Mouse (Mus musculus) forebrain, embryonic 16.5 days (tissue): ENCODE measurements around the gene Olfr597. TPM values are rescaled to one million over a fixed set of nuclear protein-coding genes. Genes with fewer than 3 reads are reported as not detected.
"Not testable (repeated sequence)": the region's sequence is repeated elsewhere in the genome, so short reads cannot be mapped to it uniquely, and the experiment has no call there.

Experiments
- ATAC-seq: fragments of 200-750 bp; cut with Nextera tagmentation; 2 replicates; pipeline ENCODE4 v1.8.0; 2017; ENCODE audit warnings: mild to moderate bottlenecking, moderate library complexity
- H3K27ac ChIP-seq: fragments of 300-500 bp; sonication (generic); 2 replicates; pipeline ENCODE4 v1.5.1; 2014; ENCODE audit warnings: low read length, control low read depth
- H3K27me3 ChIP-seq: fragments of 300-500 bp; sonication (generic); replicated peaks from 2 replicates; pipeline ENCODE4 v1.6.1; 2014; ENCODE audit warnings: low read length; ENCODE audit not compliant: control insufficient read depth, insufficient read depth
- H3K36me3 ChIP-seq: fragments of 300-500 bp; sonication (generic); 2 replicates; pipeline ENCODE4 v1.6.1; 2014; ENCODE audit not compliant: control insufficient read depth, insufficient read depth
- H3K4me1 ChIP-seq: fragments of 300-500 bp; sonication (generic); replicated peaks from 2 replicates; pipeline ENCODE4 v1.6.1; 2014; ENCODE audit warnings: low read length; ENCODE audit not compliant: control insufficient read depth, insufficient read depth
- H3K4me2 ChIP-seq: fragments of 300-500 bp; sonication (generic); 2 replicates; pipeline ENCODE4 v1.6.1; 2014; ENCODE audit warnings: mild to moderate bottlenecking, low read length, control low read depth
- H3K4me3 ChIP-seq: fragments of 300-500 bp; sonication (generic); replicated peaks from 2 replicates; pipeline ENCODE4 v1.5.1; 2014; ENCODE audit warnings: mild to moderate bottlenecking, low read length, control low read depth
- H3K9ac ChIP-seq: fragments of 300-500 bp; sonication (generic); replicated peaks from 2 replicates; pipeline ENCODE4 v1.6.1; 2014; ENCODE audit warnings: low read depth, low read length, control low read depth
- H3K9me3 ChIP-seq: fragments of 300-500 bp; sonication (generic); 2 replicates; pipeline ENCODE4 v1.6.1; 2016; ENCODE audit warnings: low read length; ENCODE audit not compliant: control insufficient read depth
- WGBS: fragments of 180-500 bp; shearing (Covaris S2); extraction: QIAGEN DNeasy Blood & Tissue Kit; methylation state at CpG from one replicate; pipeline ENCODE4 v1.1.7; 2014; 5-methylcytosine and 5-hydroxymethylcytosine counted together
- microRNA-seq: library from miRNA; unstranded; fragments of <30 nt; microRNA quantifications from one replicate; pipeline ENCODE4, GENCODE M21; 2017
- polyA plus RNA-seq: library from polyadenylated mRNA; unstranded; fragments of >200 nt; fragmentation: Nextera tagmentation; extraction: Ambion mirVana; gene quantifications from 2 replicates; pipeline ENCODE4 v1.2.1, GENCODE M21; 2015

Olfr597 gene
- not detected in 2 replicates for polyA plus RNA-seq

DNA sequence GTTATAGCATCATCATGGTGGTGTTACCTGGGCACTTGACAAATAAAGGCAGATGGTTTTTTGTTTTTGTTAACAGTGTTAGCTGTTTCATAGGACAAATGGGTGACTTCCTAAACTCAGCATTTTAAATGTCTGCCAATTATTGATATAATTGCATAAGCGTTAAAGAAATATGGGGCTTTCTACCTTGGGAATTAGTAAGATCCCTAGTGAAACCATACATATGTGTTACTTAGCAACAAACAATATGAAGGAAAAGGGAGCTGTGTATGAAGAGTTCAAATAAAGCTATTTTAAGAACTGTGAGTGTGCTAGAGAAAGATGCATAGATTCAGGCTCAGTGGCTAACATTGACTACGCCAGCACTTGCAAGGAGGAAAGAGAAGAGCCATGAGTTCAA, at the start of gene Olfr597:
TSS of gene Olfr597 (plus strand) at position 301 of the 400 bp plus-strand sequence.
- H3K4me3 ChIP-seq, H3K4me2 ChIP-seq, H3K9me3 ChIP-seq, H3K4me1 ChIP-seq, H3K36me3 ChIP-seq, H3K27ac ChIP-seq, H3K9ac ChIP-seq, ATAC-seq, H3K27me3 ChIP-seq: not testable (repeated sequence)
- 72% methylated on average over 2 of the region's 2 CpGs for WGBS

GRCm38 (mm10) chr7:103305348-103305747, 10.8 kb upstream of the Olfr597 start, which contains the start of gene Olfr596:
Olfr596 (plus strand) TSS chr7:103305648.
- not testable (repeated sequence) for H3K27me3 ChIP-seq, H3K4me3 ChIP-seq, H3K36me3 ChIP-seq, H3K27ac ChIP-seq, ATAC-seq, H3K9ac ChIP-seq, H3K4me1 ChIP-seq, H3K4me2 ChIP-seq, H3K9me3 ChIP-seq
- WGBS, result 86% methylated on average over 2 of the region's 2 CpGs

DNA sequence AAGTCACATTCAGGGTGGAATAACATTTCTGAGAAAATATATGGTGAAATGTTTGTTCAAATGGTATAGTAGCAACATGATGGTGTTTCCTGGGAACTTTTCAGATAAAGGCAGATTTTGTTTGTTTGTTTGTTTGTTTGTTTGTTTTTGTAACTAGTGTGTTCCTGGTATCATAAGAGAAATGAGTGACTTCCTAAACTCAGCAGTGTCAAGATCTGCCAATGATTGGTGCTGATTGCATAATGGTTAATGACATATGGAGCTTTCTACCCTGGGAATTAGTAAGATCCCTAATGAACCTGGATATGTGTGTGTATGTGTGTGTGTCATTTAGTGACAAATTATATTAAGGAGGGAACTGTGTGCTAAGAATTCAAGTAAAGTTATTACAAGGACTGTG, 7.2 kb downstream of the Olfr597 start, which contains the start of gene Olfr598:
TSS of gene Olfr598 (plus strand) at position 301 of the 400 bp plus-strand sequence.
- no peak for ATAC-seq

DNA sequence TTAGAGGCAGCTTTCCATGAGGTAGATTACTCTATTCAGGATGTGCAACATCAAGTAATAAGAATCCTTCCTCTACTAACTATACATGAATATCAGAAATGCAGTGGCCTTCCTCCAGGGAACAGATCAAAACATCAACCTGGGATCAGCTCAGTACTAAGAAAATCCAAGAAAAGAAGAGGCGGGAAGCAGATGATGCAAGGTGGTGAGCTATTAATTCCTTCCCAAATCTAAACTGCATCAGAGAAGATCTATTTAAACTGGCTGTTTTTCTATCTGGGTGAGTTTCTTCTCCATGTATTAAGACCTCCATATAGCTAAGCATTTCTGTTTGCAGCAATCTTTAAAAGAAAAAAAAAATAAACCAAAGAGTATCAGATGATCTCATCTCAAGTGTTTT, 19.5 kb downstream of the Olfr597 start, which contains the start of gene Olfr599:
TSS of gene Olfr599 (plus strand) at position 301 of the 400 bp plus-strand sequence.
- no peaks in the 10 kb centered on the region for H3K27me3 ChIP-seq
- ATAC-seq, result no peak
- H3K9me3 ChIP-seq, result no peaks in the 10 kb centered on the region
- 91% methylated on average over 1 of the region's 1 CpGs for WGBS
- no peak within 1 kb of the TSS for H3K9ac ChIP-seq
- no peaks in the 10 kb centered on the region for H3K36me3 ChIP-seq
- H3K27ac ChIP-seq, result no peak within 1 kb of the TSS
- H3K4me2 ChIP-seq, result no peak within 1 kb of the TSS
- no peaks in the 10 kb centered on the region for H3K4me1 ChIP-seq
- no peak within 1 kb of the TSS for H3K4me3 ChIP-seq

More for the DNA sequence above, 7.2 kb downstream of the Olfr597 start, which contains the start of gene Olfr598:
- Histone ChIP-seq H3K9me3 (no peaks in the 10 kb centered on the region), H3K4me2 (no peak within 1 kb of the TSS), H3K4me1 (no peaks in the 10 kb centered on the region), H3K27ac (no peak within 1 kb of the TSS), H3K27me3 (no peaks in the 10 kb centered on the region), H3K36me3 (no peaks in the 10 kb centered on the region), H3K4me3 (no peak within 1 kb of the TSS), H3K9ac (no peak within 1 kb of the TSS)

- Histone ChIP-seq H3K36me3 (no peaks in the 10 kb centered on the region), H3K4me3 (no peak within 1 kb of the TSS), H3K27me3 (no peaks in the 10 kb centered on the region), H3K4me1 (no peaks in the 10 kb centered on the region), H3K9me3 (no peaks in the 10 kb centered on the region), H3K4me2 (no peak within 1 kb of the TSS), H3K9ac (no peak within 1 kb of the TSS), H3K27ac (no peak within 1 kb of the TSS)
- no peak for ATAC-seq
Measured at GRCm38 (mm10) chr7:103349569-103349968, 33.5 kb downstream of the Olfr597 start, which contains the start of gene Olfr600. Olfr600 (minus strand) TSS chr7:103349669.

GRCm38 (mm10) chr7:103362555-103362954, 46.4 kb downstream of the Olfr597 start, which contains the start of gene Olfr601:
Olfr601 (minus strand) TSS chr7:103362655.
- Histone ChIP-seq H3K27ac (no peak within 1 kb of the TSS), H3K9ac (no peak within 1 kb of the TSS), H3K4me1 (no peaks in the 10 kb centered on the region), H3K4me2 (no peak within 1 kb of the TSS), H3K4me3 (no peak within 1 kb of the TSS), H3K9me3 (no peaks in the 10 kb centered on the region), H3K36me3 (no peaks in the 10 kb centered on the region), H3K27me3 (no peaks in the 10 kb centered on the region)
- WGBS, result 80% methylated on average over 1 of the region's 1 CpGs
- no peak for ATAC-seq

Small RNA genes within 50 kb of the gene (microRNA-seq; reads per million reads assigned to microRNA genes)
- gene Gm23550, result not detected

Other genes starting within 250 kb of the Olfr597 start
- not detected in 2 replicates for gene Olfr584, start 234.4 kb upstream of the Olfr597 start, polyA plus RNA-seq
- not detected in 2 replicates for gene Olfr585, start 218.6 kb upstream of the Olfr597 start, polyA plus RNA-seq
- gene Olfr586, start 190.7 kb upstream of the Olfr597 start, polyA plus RNA-seq, result not detected in 2 replicates
- gene Olfr588-ps1, start 175.4 kb upstream of the Olfr597 start, polyA plus RNA-seq, result not detected in 2 replicates
- gene Olfr589, start 160.0 kb upstream of the Olfr597 start, polyA plus RNA-seq, result not detected in 2 replicates
- not detected in 2 replicates for gene Olfr591, start 138.0 kb upstream of the Olfr597 start, polyA plus RNA-seq
- gene Olfr592, start 131.5 kb upstream of the Olfr597 start, polyA plus RNA-seq, result not detected in 2 replicates
- not detected in 2 replicates for gene Olfr593, start 104.5 kb upstream of the Olfr597 start, polyA plus RNA-seq
- gene Olfr594, start 99.3 kb upstream of the Olfr597 start, polyA plus RNA-seq, result not detected in 2 replicates
- gene Usp17ld, start 63.8 kb upstream of the Olfr597 start, polyA plus RNA-seq, result not detected in 2 replicates
- gene Olfr596, start 10.7 kb upstream of the Olfr597 start, polyA plus RNA-seq, result not detected in 2 replicates
- not detected in 2 replicates for gene Olfr598, start 7.3 kb downstream of the Olfr597 start, polyA plus RNA-seq
- gene Olfr599, start 19.6 kb downstream of the Olfr597 start, polyA plus RNA-seq, result not detected in 2 replicates
- not detected in 2 replicates for gene Olfr600, start 33.4 kb downstream of the Olfr597 start, polyA plus RNA-seq
- gene Olfr601, start 46.3 kb downstream of the Olfr597 start, polyA plus RNA-seq, result not detected in 2 replicates
- gene Olfr603, start 69.9 kb downstream of the Olfr597 start, polyA plus RNA-seq, result not detected in 2 replicates
- not detected in 2 replicates for gene Usp17lc, start 98.8 kb downstream of the Olfr597 start, polyA plus RNA-seq
- gene Olfr605, start 129.1 kb downstream of the Olfr597 start, polyA plus RNA-seq, result not detected in 2 replicates
- not detected in 2 replicates for gene Olfr606, start 132.7 kb downstream of the Olfr597 start, polyA plus RNA-seq
- not detected in 2 replicates for gene Olfr607, start 147.8 kb downstream of the Olfr597 start, polyA plus RNA-seq
- not detected in 2 replicates for gene Olfr608, start 153.6 kb downstream of the Olfr597 start, polyA plus RNA-seq
- gene Olfr609, start 181.7 kb downstream of the Olfr597 start, polyA plus RNA-seq, result not detected in 2 replicates
- not detected in 2 replicates for gene Olfr610, start 195.8 kb downstream of the Olfr597 start, polyA plus RNA-seq
- not detected in 2 replicates for gene Olfr611, start 204.5 kb downstream of the Olfr597 start, polyA plus RNA-seq
- gene Olfr612, start 226.4 kb downstream of the Olfr597 start, polyA plus RNA-seq, result not detected in 2 replicates
- gene Olfr613, start 231.8 kb downstream of the Olfr597 start, polyA plus RNA-seq, result not detected in 2 replicates
- gene Olfr615, start 239.8 kb downstream of the Olfr597 start, polyA plus RNA-seq, result not detected in 2 replicates